Mouse (Mus musculus) MN1 (cell line): ENCODE measurements at regions not wholly inside any gene's neighbourhood (a gene's known extent, or its start where the extent isn't known, plus 50 kb on each side); places are given as distances from the start of the nearest gene placed in this dataset.
A peak's percentile ranks its signal among the peaks of the same experiment; 100 is the strongest.

Experiments
- DNase-seq: peaks from one replicate; pipeline ENCODE4 v3.0.0-alpha.2; 2016; ENCODE audit warnings: low spot score

- DNase-seq = no peak
Observed at GRCm38 (mm10) chr4:125765171-125765570, 259.2 kb upstream of the Csf3r start.

GRCm38 (mm10) chr4:125777126-125777525 lies 247.2 kb upstream of the Csf3r start:
- no peak for DNase-seq

- no peak for DNase-seq
Observed at GRCm38 (mm10) chr4:125780113-125780512, 244.2 kb upstream of the Csf3r start.

DNA sequence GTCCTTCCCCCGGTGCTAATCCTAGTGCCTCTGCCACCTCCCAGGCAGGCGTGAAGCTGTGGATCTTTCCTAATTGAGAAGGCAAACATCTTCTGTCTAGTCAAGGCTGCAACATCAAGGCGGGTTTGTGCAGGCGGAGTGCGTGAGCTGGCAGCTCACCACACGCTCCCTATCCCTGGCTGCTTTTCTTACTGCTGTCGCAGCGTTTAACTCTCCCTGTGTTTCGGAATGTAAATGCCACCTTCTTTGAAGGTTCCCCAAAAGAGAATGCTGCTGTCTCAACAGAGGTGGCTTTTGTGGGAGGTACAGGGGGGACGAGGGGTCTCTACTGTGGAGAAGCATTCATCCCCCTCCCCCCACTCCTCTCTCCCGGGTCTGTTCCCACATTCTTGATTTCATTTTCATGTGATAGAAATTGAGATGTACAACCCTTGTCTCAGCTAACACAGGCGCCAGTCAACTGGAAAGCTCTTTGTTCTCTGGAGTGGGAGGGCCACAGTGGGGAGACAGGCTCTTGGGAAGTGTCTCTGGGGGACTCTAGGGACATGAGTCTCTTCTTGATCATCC lies 243.3 kb upstream of the Csf3r start:
- DNase-seq = no peak

DNA sequence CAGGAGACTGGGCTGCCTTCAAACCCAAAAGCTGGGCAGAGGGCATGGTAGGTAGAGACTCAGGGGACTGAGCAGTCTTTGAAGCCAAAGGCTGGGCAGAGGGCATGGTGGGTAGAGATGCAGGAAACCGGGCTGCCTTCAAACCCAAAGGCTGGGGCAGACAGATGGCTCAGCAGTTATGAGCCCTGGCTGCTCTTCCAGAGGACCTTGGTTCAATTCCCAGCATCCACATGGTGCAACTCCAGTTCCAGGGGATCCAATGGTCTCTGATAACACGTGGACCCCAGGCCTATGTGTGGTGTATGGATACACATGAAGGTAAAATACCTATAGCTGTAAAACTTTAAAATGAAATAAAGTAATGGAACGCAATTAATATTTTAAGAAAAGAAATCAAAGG lies 242.0 kb upstream of the Csf3r start:
- DNase-seq = no peak

- no peak for DNase-seq
Observed at GRCm38 (mm10) chr4:125786083-125786482, 238.3 kb upstream of the Csf3r start.

- DNase-seq = no peak
Observed at GRCm38 (mm10) chr4:125794679-125795078, 229.7 kb upstream of the Csf3r start.

- no peak for DNase-seq
Observed at GRCm38 (mm10) chr4:125807923-125808322, 216.4 kb upstream of the Csf3r start.

- no peak for DNase-seq
Observed at GRCm38 (mm10) chr4:125809446-125810108, 214.8 kb upstream of the Csf3r start.

DNA sequence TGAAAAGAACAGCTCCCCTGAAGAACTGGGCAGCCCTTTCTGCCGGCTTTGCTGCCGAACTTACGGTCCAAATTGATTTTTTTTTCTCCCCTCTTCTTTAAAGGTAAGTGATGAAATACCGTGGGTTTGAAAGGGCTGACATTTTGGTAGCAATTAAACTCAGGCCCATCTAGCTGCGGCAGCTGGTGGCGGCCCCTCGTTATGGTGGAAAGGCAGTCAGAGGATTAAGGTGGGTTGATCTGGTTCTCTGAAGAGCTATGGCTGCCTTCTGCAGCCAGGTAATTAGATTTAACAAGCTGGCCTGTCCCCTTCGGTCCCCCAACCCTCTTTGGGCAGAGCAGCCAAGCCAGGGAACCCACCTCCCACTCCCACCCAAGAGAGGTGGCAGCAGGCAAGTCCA lies 214.1 kb upstream of the Csf3r start:
- no peak for DNase-seq

GRCm38 (mm10) chr4:125814311-125814710 lies 210.0 kb upstream of the Csf3r start:
- DNase-seq = no peak

- DNase-seq = no peak
Observed at GRCm38 (mm10) chr4:125815276-125815675, 209.1 kb upstream of the Csf3r start.

- DNase-seq = no peak
Observed at GRCm38 (mm10) chr4:125824525-125824924, 199.8 kb upstream of the Csf3r start.

DNA sequence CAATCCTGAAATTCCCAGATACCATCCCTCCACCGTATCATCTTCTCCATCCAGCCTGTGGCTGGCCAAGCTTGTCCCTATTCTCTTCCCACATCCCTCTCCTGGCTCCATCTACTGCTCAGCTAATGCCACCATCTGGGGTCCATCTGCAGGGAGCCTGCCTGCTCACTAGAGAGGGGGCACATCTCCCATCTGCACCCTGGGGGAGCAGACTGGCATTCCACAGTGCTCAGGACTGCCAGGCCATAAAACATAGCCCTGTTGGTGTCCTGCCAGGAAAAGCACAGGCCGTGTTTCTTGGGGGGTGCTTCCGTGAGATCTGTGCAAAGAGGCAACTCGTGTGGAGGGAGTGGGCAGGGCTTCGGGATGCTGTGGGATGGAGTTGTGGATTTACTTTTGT lies 197.9 kb upstream of the Csf3r start:
- DNase-seq = no peak

GRCm38 (mm10) chr4:125835250-125835649 lies 189.1 kb upstream of the Csf3r start:
- no peak for DNase-seq

GRCm38 (mm10) chr4:125847568-125847967 lies 176.8 kb upstream of the Csf3r start:
- no peak for DNase-seq

DNA sequence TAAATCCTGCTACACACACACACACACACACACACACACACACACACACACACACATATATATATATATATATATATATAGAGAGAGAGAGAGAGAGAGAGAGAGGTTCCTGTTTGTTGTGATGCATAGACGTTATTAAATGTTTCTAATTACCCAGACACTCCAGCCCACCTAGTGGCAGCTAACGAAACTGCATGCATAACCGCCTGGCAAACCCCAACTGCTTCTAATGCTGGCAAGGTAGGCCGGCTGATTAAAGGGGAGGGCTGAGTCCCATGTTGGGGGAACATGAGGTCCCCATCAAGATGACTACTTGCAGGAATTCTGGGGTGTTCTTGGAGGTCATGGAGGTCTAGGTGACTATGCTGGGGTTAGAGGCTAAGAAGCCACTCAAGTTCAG lies 174.1 kb upstream of the Csf3r start:
- DNase-seq = peak; percentile 43

DNA sequence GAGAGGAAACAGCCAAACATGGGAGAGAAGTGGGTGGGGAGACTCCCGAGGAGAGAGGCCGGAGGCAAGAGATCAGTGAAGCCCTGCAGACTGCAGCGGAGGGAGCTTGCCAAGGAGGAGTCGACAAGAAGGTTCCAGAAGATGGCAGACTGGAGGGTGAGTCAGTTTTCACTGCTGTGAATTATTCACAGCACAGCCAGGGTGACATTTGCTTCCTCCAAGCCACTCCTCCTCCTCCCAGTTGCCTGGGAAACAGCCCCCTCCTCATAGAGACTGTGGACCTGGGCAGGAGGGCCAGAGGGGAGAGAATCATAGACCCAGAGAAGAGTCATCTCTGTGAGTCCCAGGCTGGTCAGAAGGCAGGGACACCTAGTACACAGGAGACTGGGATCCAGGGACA lies 171.8 kb upstream of the Csf3r start:
- DNase-seq = no peak

- DNase-seq = no peak
Observed at GRCm38 (mm10) chr4:125855983-125856591, 168.3 kb upstream of the Csf3r start.

DNA sequence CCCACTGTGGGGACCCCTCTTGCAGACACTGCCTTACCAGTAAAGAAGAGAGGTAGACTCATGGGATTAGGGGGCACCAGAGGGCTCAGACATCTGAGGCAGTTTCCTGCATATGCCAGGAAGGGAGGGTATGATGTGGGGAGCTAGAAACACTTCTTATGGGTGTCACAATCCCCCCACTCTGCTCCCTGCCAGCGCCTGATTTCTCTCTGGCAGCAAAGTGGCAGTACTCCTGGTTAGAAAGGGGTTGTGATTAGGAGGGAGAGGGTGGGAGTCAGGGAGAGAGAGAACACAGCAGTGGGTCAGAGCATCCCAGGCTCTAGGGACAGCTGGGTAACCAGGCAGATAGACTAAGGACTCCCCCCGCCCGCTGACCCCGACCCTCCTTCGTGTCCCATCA lies 167.6 kb upstream of the Csf3r start:
- DNase-seq = no peak

DNA sequence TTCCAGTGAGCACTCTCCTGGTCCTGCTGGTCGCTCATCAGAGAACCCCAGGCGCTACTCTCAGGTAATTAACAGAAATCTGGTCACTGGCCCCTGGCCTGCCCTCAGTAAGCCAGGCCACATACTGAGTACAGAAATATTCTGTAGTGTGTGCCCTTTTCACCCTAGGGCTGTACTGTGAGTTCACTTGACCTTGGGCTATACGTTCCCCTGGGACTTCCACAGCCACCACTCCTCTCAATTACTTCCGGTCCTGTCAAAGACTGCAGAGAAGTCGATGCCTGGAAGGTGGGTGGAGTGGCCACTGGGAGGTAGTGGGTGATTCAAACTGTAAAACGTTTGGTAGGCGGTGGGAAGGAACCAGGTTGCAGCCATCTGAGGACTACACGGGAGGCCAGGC lies 159.3 kb upstream of the Csf3r start:
- DNase-seq = no peak

- no peak for DNase-seq
Observed at GRCm38 (mm10) chr4:125865728-125866127, 158.6 kb upstream of the Csf3r start.

DNA sequence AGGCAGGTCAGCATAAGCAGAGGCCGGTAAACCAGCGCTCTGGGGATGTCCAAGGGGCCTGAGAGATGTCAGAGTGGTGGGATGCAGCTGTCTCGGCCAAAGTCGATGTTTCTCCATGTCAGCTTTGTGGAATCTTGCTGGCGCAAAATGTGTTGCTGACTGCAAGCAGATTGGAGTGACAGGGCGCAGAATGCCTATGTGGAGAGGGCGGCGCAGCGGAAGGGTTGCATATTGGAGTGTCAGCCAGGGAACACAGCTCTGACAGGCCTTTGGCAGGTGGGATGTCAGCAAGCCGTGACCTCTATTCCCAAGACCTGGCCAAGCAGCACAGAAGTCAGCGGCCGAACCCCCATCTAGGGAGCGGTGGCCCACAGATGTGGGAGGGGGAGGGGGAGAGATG lies 153.1 kb upstream of the Csf3r start:
- DNase-seq = no peak

DNA sequence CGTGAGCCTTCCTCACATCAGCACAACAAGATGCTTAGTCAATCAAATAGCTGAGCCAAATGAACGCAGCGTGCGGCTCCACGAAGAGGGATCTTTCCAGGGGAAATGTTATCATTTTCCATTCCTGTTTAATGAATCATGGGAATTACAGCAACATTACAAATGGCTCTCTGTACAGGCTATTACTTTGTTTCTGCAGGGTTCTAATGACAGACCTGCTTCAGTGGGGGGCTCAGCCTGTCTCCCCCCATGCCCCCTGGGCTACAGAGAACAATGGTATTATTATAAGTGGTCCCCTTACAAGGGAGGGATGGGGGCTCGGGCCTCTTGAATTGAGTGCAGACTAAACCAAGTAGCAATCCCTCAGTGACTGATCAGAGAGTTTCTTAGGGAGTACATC lies 144.3 kb upstream of the Csf3r start:
- no peak for DNase-seq
